Mouse (Mus musculus): ENCODE results near the gene Hoxd1.

DNA sequence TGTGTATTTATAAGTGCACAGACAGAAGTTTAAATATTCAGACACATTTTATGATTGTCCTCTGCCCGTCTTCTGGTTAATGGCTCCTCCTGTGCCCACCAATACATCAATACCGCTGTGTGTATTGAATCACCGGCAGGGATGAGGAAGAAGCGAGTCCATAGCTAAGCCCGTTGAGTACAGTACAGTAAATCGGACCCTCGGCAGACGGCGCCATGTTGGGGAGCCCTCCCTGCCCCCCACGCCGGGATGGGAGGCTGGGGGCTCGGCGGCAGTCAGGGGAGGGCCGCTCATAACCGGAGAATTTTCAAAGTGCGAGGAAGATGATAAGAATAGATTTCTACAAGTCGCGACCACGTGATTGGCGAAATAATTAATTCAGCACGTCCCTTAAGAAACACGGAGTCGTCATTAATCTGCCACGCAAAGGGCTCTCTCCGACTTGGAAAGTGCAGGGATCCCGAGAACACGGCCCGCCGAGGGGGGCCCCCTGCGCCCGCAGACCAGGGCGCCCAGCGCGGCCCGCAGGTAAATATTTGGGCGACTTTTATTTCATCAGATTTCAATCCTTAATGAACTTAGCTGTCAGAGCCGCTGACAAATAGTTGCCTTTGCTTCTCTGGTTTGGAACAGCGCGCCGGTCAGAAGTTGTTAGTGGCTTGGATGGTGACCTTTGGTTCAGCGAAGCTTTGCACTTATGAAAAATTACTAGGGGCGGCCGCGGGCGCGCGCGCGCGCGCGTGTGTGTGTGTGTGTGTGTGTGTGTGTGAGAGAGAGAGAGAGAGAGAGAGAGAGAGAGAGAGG, 30.1 kb upstream of the Hoxd1 start:
- no peak for TF ChIP-seq POLR2A (IDR thresholded peaks at IDR 0.05; ENCODE audit: insufficient read depth, low read depth, low read length)
- no peak for TF ChIP-seq CTCF (IDR thresholded peaks at IDR 0.05; ENCODE audit: insufficient read depth, low read depth, low read length)
